Mouse (Mus musculus) MEL (cell line): ENCODE results near the gene Gm42688.

ENCODE experiments used
- EP300 ChIP-seq, 2 experiments: IDR thresholded peaks; 2 replicates each; pipeline ENCODE4 v1.6.1; 2011; ENCODE audit warnings: improper control_type of control experiment in 2 of 2, low read length in 2 of 2, low read depth in 1 of 2, mild to moderate bottlenecking in 1 of 2
- GATA1 ChIP-seq: IDR thresholded peaks from 2 replicates; pipeline ENCODE4 v1.6.1; 2011; ENCODE audit warnings: low read depth, low read length, improper control_type of control experiment
- KAT2A ChIP-seq: conservative IDR thresholded peaks from 2 replicates; pipeline ENCODE4 v1.6.1; 2012; ENCODE audit warnings: low read depth, low read length, improper control_type of control experiment, inconsistent platforms
- MEF2A ChIP-seq: IDR thresholded peaks from 2 replicates; pipeline ENCODE4 v1.6.1; 2014; ENCODE audit warnings: low read depth, mild to moderate bottlenecking, inconsistent platforms, low read length, improper control_type of control experiment; ENCODE audit not compliant: poor library complexity, insufficient replicate concordance, severe bottlenecking; ENCODE audit errors: extremely low read depth
- POLR2A ChIP-seq, 2 experiments: IDR thresholded peaks; 2 replicates each; pipeline ENCODE4 v1.6.1; 2011 to 2012; ENCODE audit warnings: low read length in 2 of 2, mild to moderate bottlenecking in 2 of 2, control low read depth in 1 of 2, improper control_type of control experiment in 1 of 2, low read depth in 1 of 2, moderate library complexity in 1 of 2; ENCODE audit not compliant: control insufficient read depth in 1 of 2, insufficient read depth in 1 of 2, poor library complexity in 1 of 2
- RCOR1 ChIP-seq: IDR thresholded peaks from 2 replicates; pipeline ENCODE4 v1.6.1; 2012; ENCODE audit warnings: low read depth, mild to moderate bottlenecking, inconsistent platforms, low read length, improper control_type of control experiment
- ZC3H11A ChIP-seq: IDR thresholded peaks from 2 replicates; pipeline ENCODE4 v1.6.1; 2012; ENCODE audit warnings: low read depth, mild to moderate bottlenecking, inconsistent platforms, low read length, improper control_type of control experiment

DNA sequence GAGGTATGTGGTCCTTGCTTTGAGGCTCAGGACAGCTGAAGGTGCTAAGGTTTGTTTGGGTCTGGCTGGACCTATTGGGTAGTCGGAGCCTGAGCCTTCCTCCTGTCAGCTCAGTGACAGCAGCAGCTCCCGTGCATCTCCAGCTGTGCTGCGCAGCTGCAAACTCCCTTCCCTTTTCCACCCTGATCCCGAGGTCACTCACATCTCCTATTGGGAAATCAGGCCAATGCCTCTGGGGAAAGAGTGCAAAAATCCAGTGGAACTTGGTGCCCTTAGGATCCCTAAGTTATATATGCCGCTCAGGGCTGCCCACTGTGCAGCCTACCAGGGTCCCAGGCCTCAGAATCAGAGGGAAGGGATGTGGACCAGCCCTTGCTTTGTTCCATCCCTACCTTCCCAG lies 17.9 kb upstream of the Gm42688 start:
- no peak for TF ChIP-seq MEF2A
- TF ChIP-seq KAT2A: no peak
- no peak for TF ChIP-seq ZC3H11A
- no peak for TF ChIP-seq EP300 (IDR thresholded peaks at IDR 0.05; ENCODE audit: low read depth in 1 of 2, low read length in 2 of 2)
- TF ChIP-seq POLR2A (IDR thresholded peaks at IDR 0.05; ENCODE audit: control insufficient read depth in 1 of 2, insufficient read depth in 1 of 2, low read depth in 1 of 2, low read length in 2 of 2, poor library complexity in 1 of 2): no peak
- no peak for TF ChIP-seq RCOR1
- no peak for TF ChIP-seq GATA1
